Mouse (Mus musculus) MEL (cell line): ENCODE measurements around the gene Figla.

Experiments used
- CHD1 ChIP-seq: IDR thresholded peaks from 2 replicates; pipeline ENCODE4 v1.6.1; 2012; ENCODE audit warnings: low read depth, mild to moderate bottlenecking, inconsistent platforms, low read length, improper control_type of control experiment
- CTCF ChIP-seq, 3 experiments: IDR thresholded peaks in 2 of 3; conservative IDR thresholded peaks in 1 of 3; 2 replicates each; pipeline ENCODE4 v1.5.1; 2011 to 2012; ENCODE audit warnings: low read length in 3 of 3, low read depth in 2 of 3, mild to moderate bottlenecking in 2 of 3, improper control_type of control experiment in 1 of 3, inconsistent platforms in 1 of 3, mixed read lengths in 1 of 3, moderate library complexity in 1 of 3; ENCODE audit not compliant: control insufficient read depth in 1 of 3, insufficient read depth in 1 of 3, poor library complexity in 1 of 3, severe bottlenecking in 1 of 3
- EP300 ChIP-seq, 2 experiments: IDR thresholded peaks; 2 replicates each; pipeline ENCODE4 v1.6.1; 2011; ENCODE audit warnings: improper control_type of control experiment in 2 of 2, low read length in 2 of 2, low read depth in 1 of 2, mild to moderate bottlenecking in 1 of 2
- NELFE ChIP-seq: IDR thresholded peaks from 2 replicates; pipeline ENCODE4 v1.6.1; 2011; ENCODE audit warnings: low read depth, low read length, improper control_type of control experiment
- POLR2A ChIP-seq, 2 experiments: IDR thresholded peaks; 2 replicates each; pipeline ENCODE4 v1.6.1; 2011 to 2012; ENCODE audit warnings: low read length in 2 of 2, mild to moderate bottlenecking in 2 of 2, control low read depth in 1 of 2, improper control_type of control experiment in 1 of 2, low read depth in 1 of 2, moderate library complexity in 1 of 2; ENCODE audit not compliant: control insufficient read depth in 1 of 2, insufficient read depth in 1 of 2, poor library complexity in 1 of 2
- RAD21 ChIP-seq: IDR thresholded peaks from 2 replicates; pipeline ENCODE4 v1.6.1; 2011; ENCODE audit warnings: mild to moderate bottlenecking, low read depth, low read length, improper control_type of control experiment
- RCOR1 ChIP-seq: IDR thresholded peaks from 2 replicates; pipeline ENCODE4 v1.6.1; 2012; ENCODE audit warnings: low read depth, mild to moderate bottlenecking, inconsistent platforms, low read length, improper control_type of control experiment
- SMC3 ChIP-seq: IDR thresholded peaks from 2 replicates; pipeline ENCODE4 v1.6.1; 2011; ENCODE audit warnings: low read depth, low read length, improper control_type of control experiment
- TAL1 ChIP-seq: IDR thresholded peaks from 2 replicates; pipeline ENCODE4 v1.6.1; 2012; ENCODE audit warnings: mild to moderate bottlenecking, inconsistent platforms, low read length, moderate library complexity, mixed read lengths
- TCF12 ChIP-seq: IDR thresholded peaks from 2 replicates; pipeline ENCODE4 v1.6.1; 2014; ENCODE audit warnings: low read depth, mild to moderate bottlenecking, inconsistent platforms, low read length, improper control_type of control experiment, moderate library complexity
- UBTF ChIP-seq: IDR thresholded peaks from 2 replicates; pipeline ENCODE4 v1.6.1; 2012; ENCODE audit warnings: low read depth, mild to moderate bottlenecking, inconsistent platforms, low read length, improper control_type of control experiment, moderate library complexity, borderline replicate concordance; ENCODE audit not compliant: insufficient read depth

GRCm38 (mm10) chr6:86028150-86028549, 12.2 kb downstream of the Figla start:
- TF ChIP-seq NELFE (no peak), RCOR1 (no peak), CTCF (IDR thresholded peaks at IDR 0.05 in 2 of 3, conservative IDR thresholded peaks at IDR 0.05 in 1 of 3; ENCODE audit: control insufficient read depth in 1 of 3, insufficient read depth in 1 of 3, low read depth in 2 of 3, low read length in 3 of 3, poor library complexity in 1 of 3, severe bottlenecking in 1 of 3) (no peak), TAL1 (no peak), SMC3 (no peak), POLR2A (IDR thresholded peaks at IDR 0.05; ENCODE audit: control insufficient read depth in 1 of 2, insufficient read depth in 1 of 2, low read depth in 1 of 2, low read length in 2 of 2, poor library complexity in 1 of 2) (no peak), EP300 (IDR thresholded peaks at IDR 0.05; ENCODE audit: low read depth in 1 of 2, low read length in 2 of 2) (no peak), CHD1 (no peak), TCF12 (no peak), RAD21 (no peak), UBTF (no peak)
